Mouse (Mus musculus): ENCODE measurements around the gene Fam222a.

The Fam222a gene

DNA sequence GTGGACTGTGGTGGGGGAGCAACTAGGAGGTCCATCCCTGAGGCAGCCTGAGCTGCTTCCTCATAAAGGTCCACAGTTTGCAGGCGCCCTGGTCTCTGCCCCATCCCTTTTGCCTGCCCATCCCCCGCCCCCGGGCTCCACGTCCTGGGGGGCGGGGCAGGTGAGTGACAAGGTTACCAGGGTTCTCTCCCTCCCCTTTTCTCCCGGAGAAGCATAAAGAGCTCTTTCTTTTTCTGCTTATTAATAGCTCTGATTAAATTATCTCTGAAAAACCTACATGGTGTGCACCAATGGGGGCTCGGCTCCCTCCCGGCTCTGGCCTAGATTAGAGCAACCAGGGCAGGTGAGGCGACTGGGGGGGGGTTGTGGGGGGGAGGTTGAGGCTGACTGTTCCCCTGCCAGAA lies 7.3 kb upstream of the Fam222a start:
- DNase-seq (ENCODE audit: inconsistent ontology term), result no peak

DNA sequence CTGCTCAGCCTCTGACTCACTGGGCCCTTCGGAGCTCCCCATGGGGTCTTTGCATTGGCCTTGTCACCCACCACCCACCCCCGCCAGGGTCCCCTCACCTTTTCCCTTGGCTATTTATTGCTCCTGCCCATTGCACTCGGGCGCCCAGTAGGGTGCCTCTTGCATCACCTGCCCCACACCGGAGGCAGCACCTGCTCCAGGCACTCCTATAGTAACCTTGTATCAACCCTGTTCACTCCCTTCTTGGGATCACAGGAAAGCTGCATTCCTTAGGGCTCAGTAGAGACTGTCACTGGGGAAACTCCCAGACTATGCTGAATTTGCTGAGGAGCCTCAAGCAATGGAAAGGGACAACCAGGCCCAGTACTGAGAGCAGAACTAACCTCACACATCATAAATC lies 6.9 kb upstream of the Fam222a start:
- no peak for DNase-seq (ENCODE audit: inconsistent ontology term)

- no peak for DNase-seq (ENCODE audit: inconsistent ontology term)
Observed at GRCm38 (mm10) chr5:114563994-114564393, 3.8 kb upstream of the Fam222a start.

- no peak for DNase-seq (ENCODE audit: inconsistent ontology term)
Observed at GRCm38 (mm10) chr5:114565305-114565704, 2.5 kb upstream of the Fam222a start.

DNA sequence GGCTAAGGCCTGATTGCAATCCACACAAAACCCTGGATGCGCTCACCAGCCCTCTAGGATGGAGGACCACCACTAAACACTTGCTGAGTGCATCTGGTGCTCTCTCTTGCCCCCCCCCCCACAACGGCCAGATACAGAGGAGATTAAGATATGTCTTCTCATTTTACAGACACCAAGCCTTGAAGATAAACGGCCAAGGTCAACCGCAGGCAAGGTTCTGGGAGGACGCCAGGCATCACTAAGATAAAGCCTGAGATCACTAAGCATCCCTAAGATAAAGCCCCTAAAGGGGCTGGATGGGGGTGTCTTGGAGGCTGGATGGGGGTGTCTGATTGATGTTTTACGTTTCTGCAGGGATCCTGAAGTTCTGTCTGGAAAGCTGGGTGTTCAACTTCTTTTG lies 2.1 kb upstream of the Fam222a start:
- no peak for DNase-seq (ENCODE audit: inconsistent ontology term)

DNA sequence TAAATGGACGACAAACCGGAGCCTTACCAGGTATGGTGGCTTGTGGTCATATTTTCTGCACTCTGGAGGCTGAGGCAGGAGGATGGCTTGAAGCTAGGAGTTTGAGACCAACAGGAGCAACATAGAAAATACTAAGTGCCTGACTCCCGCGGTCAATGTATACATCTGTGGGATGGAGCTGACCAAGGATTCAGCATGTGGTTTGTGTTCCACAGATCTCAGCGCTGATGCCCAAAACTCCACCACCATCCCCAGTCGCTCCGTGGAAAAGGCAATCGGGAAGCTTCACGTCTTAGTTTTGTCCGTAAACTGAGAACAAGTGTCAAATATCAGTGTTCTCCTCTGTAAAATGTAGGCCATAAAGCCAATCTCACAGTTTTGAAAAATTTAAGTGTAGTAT lies 1.4 kb upstream of the Fam222a start:
- no peak for DNase-seq (ENCODE audit: inconsistent ontology term)

GRCm38 (mm10) chr5:114567075-114567517 lies 720 bp upstream of the Fam222a start:
- peak; percentile 99 for DNase-seq (ENCODE audit: inconsistent ontology term)

GRCm38 (mm10) chr5:114568818-114569217 lies 1.0 kb downstream of the Fam222a start:
- DNase-seq (ENCODE audit: inconsistent ontology term), result no peak

DNA sequence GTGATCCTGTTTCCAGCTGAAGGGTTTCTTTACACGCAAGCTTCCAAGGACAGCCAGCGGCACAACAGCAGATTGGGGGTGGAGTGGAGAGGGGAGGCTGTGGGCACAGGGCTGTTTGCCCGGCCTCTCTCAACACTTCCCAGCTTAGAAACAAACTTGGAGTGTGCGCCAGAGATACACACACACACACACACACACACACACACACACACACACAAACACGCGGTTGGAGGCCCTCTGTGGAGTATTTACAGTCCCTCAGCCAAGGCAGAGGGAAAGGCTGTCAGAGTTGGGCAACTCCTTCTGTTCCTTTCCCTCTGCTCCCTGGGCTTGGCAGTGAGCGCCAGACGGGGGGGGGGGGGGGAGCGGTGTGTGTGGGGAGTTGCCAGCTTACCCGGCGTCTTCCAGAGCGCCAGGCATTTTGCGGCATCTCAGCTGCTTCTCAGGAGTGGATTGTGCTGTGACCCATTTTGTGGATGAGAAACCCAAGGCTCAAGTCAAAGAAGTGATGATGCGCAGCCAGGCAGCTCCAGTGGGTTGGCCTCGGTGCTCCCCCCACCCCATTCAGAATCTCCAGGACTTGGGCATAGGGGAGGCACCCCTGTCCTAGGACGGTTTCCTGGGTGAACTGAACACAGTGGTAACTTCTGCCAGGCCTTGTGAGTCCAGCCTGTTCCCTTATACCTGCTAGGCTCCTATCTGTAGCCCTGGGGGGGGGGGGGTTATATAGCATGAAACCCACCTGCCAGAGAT lies 2.3 kb downstream of the Fam222a start:
- peak; percentile 68 for DNase-seq (ENCODE audit: inconsistent ontology term)

GRCm38 (mm10) chr5:114570791-114571450 lies 3.1 kb downstream of the Fam222a start:
- DNase-seq (ENCODE audit: inconsistent ontology term), result no peak

DNA sequence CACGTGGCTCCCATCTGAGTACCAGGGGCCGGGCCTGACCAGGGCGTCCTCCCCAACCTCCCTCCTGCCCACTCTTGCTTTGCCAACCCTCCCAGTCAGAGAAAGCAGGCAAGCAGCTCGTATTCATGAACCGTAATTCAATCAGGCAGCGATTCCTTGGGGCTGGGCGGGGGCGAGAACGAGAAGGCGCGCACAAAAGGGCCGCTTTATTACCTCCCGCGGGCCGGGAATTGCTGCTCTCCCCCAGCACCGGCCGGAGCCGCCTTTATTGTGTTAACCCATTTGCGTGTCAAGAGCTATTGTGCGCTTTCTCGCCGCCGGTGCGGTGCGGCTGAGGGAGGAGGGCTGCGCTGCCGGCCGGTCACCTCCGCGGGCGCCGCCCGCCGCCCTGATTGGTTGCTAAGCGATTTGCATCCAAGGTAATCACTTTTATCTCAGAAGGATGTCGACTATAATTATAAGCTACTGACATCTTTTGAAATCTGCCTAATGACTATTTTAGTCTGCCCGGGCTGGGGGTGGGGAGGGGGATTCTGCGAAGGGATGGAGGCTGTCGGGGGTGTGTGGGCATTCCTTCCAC lies 3.7 kb downstream of the Fam222a start:
- DNase-seq (ENCODE audit: inconsistent ontology term), result peak; percentile 69

- DNase-seq (ENCODE audit: inconsistent ontology term), result no peak
Observed at GRCm38 (mm10) chr5:114572997-114573396, 5.2 kb downstream of the Fam222a start.

DNA sequence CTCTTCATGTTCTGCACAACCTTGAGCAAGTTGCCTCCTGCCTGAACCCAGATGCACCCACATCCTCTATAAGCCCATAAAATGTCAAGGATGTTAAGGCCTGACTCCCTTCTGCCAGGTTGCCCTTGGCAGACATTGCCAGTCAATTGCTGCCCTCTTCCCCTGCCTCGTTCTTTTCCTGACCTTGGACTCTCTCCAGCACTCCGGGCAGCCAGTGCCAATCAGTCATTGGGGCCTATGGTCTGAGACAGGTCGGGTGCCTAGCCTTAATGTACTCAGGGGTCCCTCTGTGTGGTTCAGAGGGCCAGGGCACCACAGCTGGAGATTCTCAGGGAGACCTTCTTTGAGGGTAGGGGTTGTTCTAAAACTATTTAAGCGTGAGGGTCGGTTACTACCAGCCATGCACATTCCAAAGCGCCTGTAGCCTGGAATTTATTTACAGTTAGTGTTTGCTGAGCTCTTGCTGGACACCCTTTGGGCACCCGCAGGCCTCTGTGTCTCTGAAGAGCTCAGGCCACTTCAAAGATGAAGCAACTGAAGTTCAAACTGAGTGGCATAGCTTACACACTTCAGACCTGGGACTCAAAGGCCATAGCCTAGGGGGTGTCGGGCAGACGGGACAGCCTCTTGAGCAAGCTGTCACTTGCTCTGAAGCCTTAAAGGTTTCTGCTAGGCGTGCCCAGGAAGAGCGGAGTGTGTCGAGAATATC lies 6.3 kb downstream of the Fam222a start:
- no peak for DNase-seq (ENCODE audit: inconsistent ontology term)

- no peak for DNase-seq (ENCODE audit: inconsistent ontology term)
Observed at GRCm38 (mm10) chr5:114575010-114575409, 7.2 kb downstream of the Fam222a start.

- DNase-seq (ENCODE audit: inconsistent ontology term), result peak; percentile 47
Observed at GRCm38 (mm10) chr5:114575530-114575929, 7.7 kb downstream of the Fam222a start.

- no peak for DNase-seq (ENCODE audit: inconsistent ontology term)
Observed at GRCm38 (mm10) chr5:114575986-114576605, 8.3 kb downstream of the Fam222a start.

DNA sequence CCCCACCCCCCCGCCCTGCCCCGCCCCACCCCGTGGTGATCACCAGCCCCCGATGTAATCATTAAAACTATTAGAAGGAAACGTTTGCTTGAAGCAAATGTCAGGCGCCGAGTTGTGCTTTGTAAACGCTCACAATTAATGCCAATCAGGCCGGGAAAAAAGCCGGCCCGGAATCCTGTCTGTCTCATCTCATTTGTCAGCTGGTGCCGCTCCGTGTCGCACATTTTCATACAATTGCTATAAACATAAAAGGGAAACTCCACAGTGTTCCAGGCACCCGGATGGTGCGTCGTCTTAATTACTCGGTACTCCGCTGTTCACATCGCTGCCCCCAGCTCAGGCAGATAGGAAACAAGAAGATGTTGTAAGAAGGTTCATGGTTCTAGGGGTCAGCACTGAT lies 10.5 kb downstream of the Fam222a start:
- peak; percentile 65 for DNase-seq (ENCODE audit: inconsistent ontology term)

DNA sequence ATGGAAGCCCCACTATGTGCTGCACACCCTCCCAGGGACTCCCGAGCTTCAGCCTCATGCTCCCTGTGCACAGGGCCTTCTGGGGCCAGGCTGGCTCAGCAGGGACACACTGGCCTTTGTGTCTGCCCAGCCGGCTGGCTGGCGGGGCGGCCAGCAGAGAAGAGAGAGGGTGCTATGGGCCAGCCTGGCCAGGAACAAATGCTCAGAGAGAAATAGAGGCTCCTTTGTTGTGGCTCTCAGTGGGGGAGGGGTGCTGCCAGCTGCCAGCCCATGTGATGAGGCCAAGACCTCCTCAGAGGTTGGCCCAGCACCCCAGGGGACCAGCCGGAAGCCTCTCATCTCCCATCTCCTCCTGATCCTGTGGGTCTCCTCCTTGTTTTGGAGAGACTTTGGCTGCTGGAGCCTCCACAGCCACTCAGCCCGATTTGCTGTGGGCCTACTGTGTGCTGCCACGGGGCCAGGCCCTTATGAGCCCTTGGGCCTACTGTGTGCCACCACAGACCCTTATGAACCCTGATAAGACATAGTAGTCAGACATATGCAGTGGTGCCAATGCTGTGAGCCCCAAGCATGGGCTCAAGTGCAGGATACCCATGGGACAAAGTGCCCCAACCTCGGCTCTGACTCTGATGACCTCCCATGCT lies 12.0 kb downstream of the Fam222a start:
- DNase-seq (ENCODE audit: inconsistent ontology term), result peak; percentile 81

DNA sequence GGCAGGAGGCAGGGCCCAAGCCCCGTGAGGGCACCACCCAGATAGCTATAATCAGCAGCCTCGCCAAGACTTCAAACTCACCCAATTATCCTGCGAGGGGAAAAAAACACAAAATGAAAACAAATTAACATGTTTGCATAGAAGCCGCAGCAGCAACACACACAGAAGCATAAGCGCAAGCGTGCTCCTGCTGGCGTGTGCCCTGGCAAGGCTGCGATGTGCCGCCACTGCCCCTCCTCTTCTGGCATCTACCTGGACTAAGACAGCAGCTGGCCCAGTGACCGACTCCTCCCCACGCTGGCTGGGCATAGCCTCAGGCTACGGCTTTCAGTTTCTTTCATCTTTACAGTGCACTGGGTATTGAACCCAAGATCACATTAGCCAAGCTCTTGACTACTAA lies 13.7 kb downstream of the Fam222a start:
- no peak for DNase-seq (ENCODE audit: inconsistent ontology term)

- DNase-seq (ENCODE audit: inconsistent ontology term), result no peak
Observed at GRCm38 (mm10) chr5:114583046-114583445, 15.2 kb downstream of the Fam222a start.

DNA sequence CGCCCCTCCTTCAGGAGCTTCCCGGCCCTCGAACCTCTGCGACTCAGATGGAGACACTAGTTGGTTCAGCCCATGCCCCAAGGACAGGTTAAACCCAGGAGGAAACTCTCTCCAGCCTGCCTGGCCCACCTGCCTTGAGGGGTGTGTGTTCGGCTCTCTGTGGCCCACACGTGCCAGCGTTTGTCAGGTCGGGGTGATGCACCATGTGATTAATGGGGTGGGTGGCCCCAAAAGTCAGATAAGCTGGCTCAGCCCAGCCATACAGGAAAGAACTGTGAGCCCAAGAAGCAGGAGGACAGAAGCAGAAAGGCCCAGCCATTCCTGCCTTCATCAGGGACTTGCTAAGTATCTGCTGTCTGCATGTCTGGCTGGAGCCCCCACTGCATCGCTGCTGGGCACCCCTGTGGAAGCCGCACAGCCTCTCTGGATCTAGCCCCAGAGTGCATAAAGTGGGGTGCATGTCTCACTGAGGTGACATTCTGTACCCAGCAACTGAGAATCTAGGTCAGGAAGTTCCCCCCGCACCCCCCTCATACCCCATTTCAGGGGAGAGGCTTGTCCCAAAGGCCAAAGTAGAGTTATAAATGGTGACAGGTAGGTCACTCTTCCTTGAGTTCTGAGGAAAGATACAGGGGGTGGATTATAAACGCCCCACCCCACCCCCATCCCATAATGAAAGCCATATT lies 15.8 kb downstream of the Fam222a start:
- DNase-seq (ENCODE audit: inconsistent ontology term), result no peak
